Comparison of ENCODE assay signal across 8 mouse cellular contexts in the genomic region with DNA sequence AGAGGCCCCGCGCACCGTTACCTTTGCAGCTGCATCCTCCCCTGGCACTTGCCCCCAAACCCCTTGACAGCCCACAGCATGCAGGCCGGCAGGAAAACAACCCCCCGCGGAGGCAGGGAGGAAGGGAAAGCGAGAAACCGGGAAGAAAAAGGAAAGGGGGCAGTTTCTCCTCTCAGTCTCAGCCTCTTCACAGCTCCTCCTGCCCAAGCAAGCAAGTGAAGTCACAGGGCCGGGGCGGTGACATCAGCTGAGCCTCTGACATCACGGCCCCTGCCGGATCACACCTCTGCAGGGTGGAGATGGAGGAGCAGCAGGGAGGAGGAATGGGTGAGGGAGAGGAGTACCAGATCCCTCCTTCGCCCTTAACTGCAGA.
DNase-seq lines count a peak whose midpoint lies in the region; ATAC-seq lines count a peak whose summit lies in the region.

No protein-coding gene starts in this region.

- no peak for DNase-seq in kidney, adult 8-10 months
- peak; percentile 43 for DNase-seq in ZHBTc4 (ENCODE audit: low read depth, low spot score)
- DNase-seq in hindbrain, embryonic 14.5 days (ENCODE audit: low spot score) = no peak
- no peak for DNase-seq in layer of hippocampus, postnatal 14 days (ENCODE audit: low spot score in 2 of 2)
- no peak for DNase-seq in urinary bladder, postnatal 4 days (ENCODE audit: low spot score in 2 of 2)
- no peak for DNase-seq in right cerebral cortex, postnatal 14 days

- H3K9me3 ChIP-seq in kidney, embryonic 14.5 days (ENCODE audit: control insufficient read depth, low read length) = no peaks in the 10 kb centered on the region
- no peaks in the 10 kb centered on the region for H3K9me3 ChIP-seq in hindbrain, embryonic 14.5 days (ENCODE audit: control insufficient read depth, low read length)
- H3K9me3 ChIP-seq in midbrain, embryonic 16.5 days (replicated peaks; ENCODE audit: control insufficient read depth, low read length, poor library complexity, severe bottlenecking) = no peaks in the 10 kb centered on the region

- peak overlapping the region; percentile 62 for H3K4me2 ChIP-seq in kidney, embryonic 14.5 days (replicated peaks; ENCODE audit: low read depth, low read length)
- H3K4me2 ChIP-seq in hindbrain, embryonic 14.5 days (replicated peaks) = peak overlapping the region; percentile 74
- peak overlapping the region; percentile 88 for H3K4me2 ChIP-seq in midbrain, embryonic 16.5 days (ENCODE audit: low read length)

- H3K4me1 ChIP-seq in kidney, embryonic 14.5 days (ENCODE audit: control insufficient read depth, insufficient read depth, low read length) = peaks cover 15% of the 10 kb centered on the region
- peaks cover 28% of the 10 kb centered on the region for H3K4me1 ChIP-seq in hindbrain, embryonic 14.5 days (replicated peaks; ENCODE audit: control insufficient read depth, insufficient read depth, low read length)
- H3K4me1 ChIP-seq in midbrain, embryonic 16.5 days (ENCODE audit: control insufficient read depth, insufficient read depth, low read length) = peaks cover 44% of the 10 kb centered on the region

- peak overlapping the region; percentile 24; the same call in 1 of the 2 replicates for H3K4me3 ChIP-seq in kidney, embryonic 14.5 days (ENCODE audit: low read length)
- H3K4me3 ChIP-seq in hindbrain, embryonic 14.5 days (replicated peaks; ENCODE audit: low read length) = peak overlapping the region; percentile 27
- peak overlapping the region; percentile 40 for H3K4me3 ChIP-seq in midbrain, embryonic 16.5 days (ENCODE audit: low read depth, low read length)

- peaks cover 25% of the 10 kb centered on the region; the same call in 1 of the 2 replicates for H3K27me3 ChIP-seq in kidney, embryonic 14.5 days (ENCODE audit: control insufficient read depth, insufficient read depth, low read length)
- peaks cover 17% of the 10 kb centered on the region; the same call in 1 of the 2 replicates for H3K27me3 ChIP-seq in hindbrain, embryonic 14.5 days (ENCODE audit: control insufficient read depth, insufficient read depth, low read length)
- H3K27me3 ChIP-seq in midbrain, embryonic 16.5 days (ENCODE audit: control insufficient read depth, insufficient read depth, low read depth, low read length) = no peaks in the 10 kb centered on the region

- H3K27ac ChIP-seq in kidney, embryonic 14.5 days (ENCODE audit: low read depth, low read length) = no peak overlapping the region
- peak overlapping the region; percentile 79 for H3K27ac ChIP-seq in hindbrain, embryonic 14.5 days
- peak overlapping the region; percentile 83 for H3K27ac ChIP-seq in midbrain, embryonic 16.5 days (ENCODE audit: low read length)

- peak overlapping the region; percentile 45 for H3K9ac ChIP-seq in kidney, embryonic 14.5 days (ENCODE audit: low read depth, low read length)
- peak overlapping the region; percentile 60 for H3K9ac ChIP-seq in hindbrain, embryonic 14.5 days
- H3K9ac ChIP-seq in midbrain, embryonic 16.5 days (ENCODE audit: low read depth, low read length) = peak overlapping the region; percentile 67

- WGBS in kidney, embryonic 14.5 days = 3% methylated on average over 13 of the region's 13 CpGs
- WGBS in hindbrain, embryonic 14.5 days = 5% methylated on average over 13 of the region's 13 CpGs
- WGBS in midbrain, embryonic 16.5 days = 2% methylated on average over 13 of the region's 13 CpGs

- H3K36me3 ChIP-seq in kidney, embryonic 14.5 days (ENCODE audit: control insufficient read depth, insufficient read depth, low read length) = no peaks in the 10 kb centered on the region
- H3K36me3 ChIP-seq in hindbrain, embryonic 14.5 days (replicated peaks; ENCODE audit: control insufficient read depth, insufficient read depth) = no peaks in the 10 kb centered on the region
- no peaks in the 10 kb centered on the region for H3K36me3 ChIP-seq in midbrain, embryonic 16.5 days (ENCODE audit: control insufficient read depth, insufficient read depth, low read length)

- ATAC-seq in kidney, embryonic 14.5 days (ENCODE audit: low FRiP score, low TSS enrichment) = peak; percentile 29; the same call in 1 of the 2 replicates
- no peak for ATAC-seq in hindbrain, embryonic 14.5 days (ENCODE audit: low FRiP score)
- peak; percentile 34; the same call in 1 of the 2 replicates for ATAC-seq in midbrain, embryonic 16.5 days
